Mouse (Mus musculus): Measurements from ENCODE around the gene Hsp90aa1. TPM values are rescaled to one million over a fixed set of nuclear protein-coding genes. Genes with fewer than 3 reads are reported as not detected.

Gene Hsp90aa1
- polyA plus RNA-seq (2017; shearing (Covaris generic)): 1,198 TPM

DNA sequence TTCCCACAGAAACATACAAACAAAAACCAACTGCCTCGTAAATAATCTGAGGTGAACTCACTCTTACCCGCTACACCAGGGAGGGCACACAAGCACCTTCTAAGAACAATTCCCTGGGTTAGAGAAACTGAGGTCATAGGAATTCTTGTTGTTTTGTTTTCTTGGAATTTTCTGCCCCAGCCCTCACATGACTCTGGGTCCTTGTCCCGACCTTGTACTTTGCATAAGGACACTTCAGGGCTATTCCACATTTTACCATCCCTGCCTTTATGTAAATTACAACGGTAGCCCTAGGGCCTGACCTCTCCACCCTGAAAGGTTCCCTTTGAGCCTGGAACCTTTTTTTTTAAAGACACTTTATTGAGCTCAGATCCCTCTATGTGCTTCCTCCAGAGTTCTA, at the start of gene Hsp90aa1:
TSS of gene Hsp90aa1 (minus strand) at position 173 of the 400 bp plus-strand sequence.

DNA sequence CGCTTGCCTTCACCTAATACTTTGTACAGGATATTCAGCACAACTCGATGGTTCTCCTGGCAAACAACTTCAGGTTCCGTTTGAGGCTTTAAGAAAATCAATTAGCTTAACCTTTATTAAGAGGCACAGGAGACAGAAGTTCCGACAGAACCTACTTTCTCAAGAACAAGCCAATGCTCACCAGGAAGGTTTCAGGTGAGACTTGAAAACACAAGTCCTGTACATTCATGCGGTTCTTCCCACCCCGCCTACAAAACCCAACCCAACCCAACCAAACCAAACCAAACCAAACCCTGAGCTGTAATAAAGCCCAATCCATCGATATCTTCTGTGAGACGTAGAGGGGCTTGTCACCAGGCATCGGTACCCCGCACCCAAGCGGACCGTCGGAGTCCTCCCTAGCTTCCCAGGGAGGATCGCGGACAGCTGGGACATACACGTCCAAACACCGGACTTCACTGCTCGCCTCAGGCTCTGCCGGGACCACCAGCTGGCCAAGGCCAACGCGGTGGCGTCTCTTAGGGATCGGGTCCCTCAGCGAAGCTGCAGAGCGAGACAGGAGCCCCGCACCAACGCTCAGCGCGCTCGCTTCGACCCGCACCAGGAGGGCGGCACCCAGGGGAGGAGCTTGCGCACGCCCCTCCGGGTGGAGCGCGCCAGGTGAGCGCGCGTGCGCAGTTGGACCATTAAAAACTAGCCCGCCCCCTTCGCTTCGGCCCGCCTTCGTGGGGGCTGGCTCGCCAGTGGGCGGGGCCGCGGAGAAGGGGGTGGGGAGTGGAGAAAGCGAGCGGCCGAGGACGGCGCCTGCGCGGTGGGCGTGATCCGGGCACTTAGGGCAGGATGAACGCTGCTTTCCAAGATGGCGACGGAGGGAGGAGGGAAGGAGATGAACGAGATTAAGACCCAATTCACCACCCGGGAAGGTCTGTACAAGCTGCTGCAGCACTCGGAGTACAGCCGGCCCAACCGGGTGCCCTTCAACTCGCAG, 34.9 kb upstream of the Hsp90aa1 start, which contains the start of gene Wdr20:
TSS of gene Wdr20 (plus strand) at position 775 of the 988 bp plus-strand sequence.

DNA sequence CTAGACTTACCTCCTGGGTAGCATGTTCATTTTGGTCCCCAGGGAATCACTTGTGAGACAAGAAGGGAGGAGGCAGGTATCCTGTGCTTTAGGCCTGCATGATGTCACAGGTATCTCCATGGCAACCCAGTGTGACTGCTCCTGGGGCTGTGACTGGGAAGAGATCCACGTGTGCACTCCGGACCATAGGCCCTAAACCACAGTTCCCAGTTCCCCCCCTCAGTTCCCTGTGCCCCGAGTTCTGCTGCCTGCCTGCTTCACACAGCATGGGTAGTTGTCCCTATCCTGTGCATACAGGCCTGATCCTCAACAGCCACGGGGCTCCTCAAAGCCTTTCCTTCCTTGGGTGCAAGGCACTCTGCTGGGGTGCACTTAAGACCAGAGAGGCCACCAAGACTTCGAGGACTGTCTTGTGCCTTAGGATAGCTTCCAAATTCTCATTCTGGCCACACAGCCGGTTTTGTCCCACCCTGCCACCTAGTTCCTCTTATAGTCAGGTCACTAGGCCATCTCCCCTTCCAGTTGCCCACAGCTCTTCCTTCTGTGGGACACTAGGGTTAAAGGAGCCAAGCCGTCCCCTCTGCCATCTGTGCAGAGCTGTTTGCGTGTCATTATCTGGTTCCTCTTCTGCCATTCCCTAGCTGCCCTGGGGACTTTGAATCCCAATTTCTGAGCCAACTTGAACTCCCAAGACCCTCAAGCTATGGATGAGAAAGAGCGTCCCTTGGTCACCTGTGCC, 19.8 kb downstream of the Hsp90aa1 start, which contains the start of gene 1700001K19Rik:
TSS of gene 1700001K19Rik (minus strand) at position 59 of the 739 bp plus-strand sequence.

Other genes with a start within 250 kb of the Hsp90aa1 start
- gene Dync1h1, start 101.3 kb downstream of the Hsp90aa1 start, polyA plus RNA-seq (2017; shearing (Covaris generic)): 32.2 TPM
- 0.70 TPM for gene 1700001K19Rik, start 20.1 kb downstream of the Hsp90aa1 start, polyA plus RNA-seq (2017; shearing (Covaris generic))
- 80.2 TPM for gene Wdr20, start 35.2 kb upstream of the Hsp90aa1 start, polyA plus RNA-seq (2017; shearing (Covaris generic))
- gene Mok, start 138.2 kb upstream of the Hsp90aa1 start, polyA plus RNA-seq (2017; shearing (Covaris generic)): not detected
- 7.2 TPM for gene Zfp839, start 147.5 kb upstream of the Hsp90aa1 start, polyA plus RNA-seq (2017; shearing (Covaris generic))
- 23.6 TPM for gene Cinp, start 186.4 kb upstream of the Hsp90aa1 start, polyA plus RNA-seq (2017; shearing (Covaris generic))
- gene Tecpr2, start 186.5 kb upstream of the Hsp90aa1 start, polyA plus RNA-seq (2017; shearing (Covaris generic)): 3.1 TPM

Data from effector memory CD4-positive, alpha-beta T cell, adult 5 months (primary cell).